Mouse (Mus musculus) T-cell, adult 66 days (primary cell): ENCODE results near the gene Col26a1. TPM values are rescaled to one million over a fixed set of nuclear protein-coding genes. Genes with fewer than 3 reads are reported as not detected.

Source experiments
- total RNA-seq, 2 experiments: library from RNA; stranded (reverse); gene quantifications; 3 replicates in 1 of 2; 4 replicates in 1 of 2; pipeline ENCODE4 v1.2.4; 2023

Gene Col26a1
- total RNA-seq, result not detected

GRCm38 (mm10) chr5:136882788-136883439 is at the start of gene Col26a1:
Col26a1 (minus strand) TSS chr5:136883209.

GRCm38 (mm10) chr5:136907991-136908857 is 25.2 kb upstream of the Col26a1 start, which contains the start of gene Ift22:
Ift22 (plus strand) TSS chr5:136908150.

DNA sequence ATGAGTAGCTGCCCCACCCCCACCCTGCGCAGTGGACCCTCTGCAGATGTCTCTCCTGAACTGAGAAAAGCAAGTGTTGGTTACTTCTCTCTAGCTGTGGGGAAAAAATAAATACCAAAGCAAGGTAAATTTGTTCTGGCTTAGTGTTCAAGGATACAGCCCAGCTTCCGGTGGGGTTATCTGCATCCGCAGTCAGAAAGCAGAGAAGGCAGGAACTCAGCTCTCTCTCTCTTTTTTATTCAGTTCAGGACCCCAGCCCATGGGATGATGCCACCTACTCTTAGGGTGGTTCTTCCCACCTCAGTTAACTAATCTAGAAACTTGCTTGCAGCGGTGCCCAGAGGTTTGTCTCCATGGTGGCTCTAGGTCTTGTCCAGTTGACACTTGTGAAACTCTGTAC is 190.2 kb downstream of the Col26a1 start, which contains the start of gene Myl10:
Gene Myl10, plus strand, starts transcription at position 363 of the 400 bp plus-strand sequence.

Other genes starting within 250 kb of the Col26a1 start
- 1 to 10 TPM in 1 of 2 experiments, not detected in 1; 1.7 TPM for gene Myl10, start 190.1 kb downstream of the Col26a1 start, total RNA-seq
- 1 to 10 TPM; 1.0 to 3.0 TPM for gene Ift22, start 24.9 kb upstream of the Col26a1 start, total RNA-seq
- 100 to 1,000 TPM; 136 to 139 TPM for gene Fis1, start 70.1 kb upstream of the Col26a1 start, total RNA-seq
- gene Cldn15, start 83.4 kb upstream of the Col26a1 start, total RNA-seq, result 1 to 10 TPM; 1.2 to 1.6 TPM
- 10 to 100 TPM; 18.1 TPM for gene Plod3, start 103.8 kb upstream of the Col26a1 start, total RNA-seq
- gene Znhit1, start 104.8 kb upstream of the Col26a1 start, total RNA-seq, result 10 to 100 TPM; 24.2 to 31.7 TPM
- gene Vgf, start 143.2 kb upstream of the Col26a1 start, total RNA-seq, result not detected
- 10 to 100 TPM; 29.8 to 42.2 TPM for gene Ap1s1, start 162.9 kb upstream of the Col26a1 start, total RNA-seq
- not detected for gene Serpine1, start 189.1 kb upstream of the Col26a1 start, total RNA-seq
- gene Trim56, start 233.0 kb upstream of the Col26a1 start, total RNA-seq, result 100 to 1,000 TPM in 1 of 2 experiments, 10 to 100 TPM in 1; 90.0 to 103 TPM